Mouse (Mus musculus) heart, embryonic 10.5 days (tissue): ENCODE data around the gene Apln. TPM values are rescaled to one million over a fixed set of nuclear protein-coding genes. Genes with fewer than 3 reads are reported as not detected.

Experiments used
- DNase-seq: peaks from one replicate; pipeline ENCODE4 v3.0.0-alpha.2; 2017; ENCODE audit warnings: low spot score
- H3K27ac ChIP-seq: fragments of 300-500 bp; sonication (generic); 2 replicates; pipeline ENCODE4 v1.5.1; 2016; ENCODE audit warnings: mild to moderate bottlenecking
- H3K27me3 ChIP-seq: fragments of 300-500 bp; sonication (generic); 2 replicates; pipeline ENCODE4 v1.6.1; 2016; ENCODE audit warnings: mild to moderate bottlenecking; ENCODE audit not compliant: poor library complexity, insufficient read depth, severe bottlenecking
- H3K36me3 ChIP-seq: fragments of 300-500 bp; sonication (generic); 2 replicates; pipeline ENCODE4 v1.6.1; 2016; ENCODE audit warnings: mild to moderate bottlenecking, moderate library complexity
- H3K4me1 ChIP-seq: fragments of 300-500 bp; sonication (generic); 2 replicates; pipeline ENCODE4 v1.6.1; 2016; ENCODE audit warnings: mild to moderate bottlenecking
- H3K4me3 ChIP-seq: fragments of 300-500 bp; sonication (generic); 2 replicates; pipeline ENCODE4 v1.5.1; 2016; ENCODE audit warnings: mild to moderate bottlenecking, moderate library complexity
- H3K9me3 ChIP-seq: fragments of 300-500 bp; sonication (generic); 2 replicates; pipeline ENCODE4 v1.6.1; 2016; ENCODE audit warnings: mild to moderate bottlenecking, moderate library complexity
- WGBS: fragments of 180-500 bp; shearing (Covaris S2); methylation state at CpG from one replicate; pipeline ENCODE4 v1.1.7; 2016; 5-methylcytosine and 5-hydroxymethylcytosine counted together
- polyA plus RNA-seq: library from polyadenylated mRNA; unstranded; fragments of >200 nt; fragmentation: Nextera tagmentation; extraction: Ambion mirVana; gene quantifications from 2 replicates; pipeline ENCODE4 v1.2.1, GENCODE M21; 2016

Apln gene
- polyA plus RNA-seq, 1 experiment from 2014 or later, result 1.4 TPM

GRCm38 (mm10) chrX:48001151-48001550 lies 33.5 kb downstream of the Apln start:
- Histone ChIP-seq H3K4me1 (no peaks in the 10 kb centered on the region), H3K9me3 (no peaks in the 10 kb centered on the region)

DNA sequence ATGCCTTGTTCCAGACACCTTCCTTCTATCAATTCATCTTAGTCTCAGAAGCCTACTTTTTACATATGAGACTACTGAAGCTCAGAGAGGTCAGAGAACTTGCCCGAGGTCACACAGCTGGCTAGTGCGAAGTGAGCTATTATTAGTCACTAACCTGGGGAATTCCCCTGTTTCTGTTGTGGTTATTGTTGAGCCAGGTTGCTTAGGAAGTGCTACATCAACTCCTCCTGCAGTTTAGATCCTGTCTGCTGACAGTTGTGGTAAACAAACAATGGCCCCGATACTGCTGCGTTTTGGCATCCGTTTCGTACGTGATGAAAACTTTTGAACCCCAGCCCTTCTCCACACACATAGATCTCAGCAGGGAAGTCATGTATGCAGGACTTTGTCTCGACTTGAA lies 36.2 kb downstream of the Apln start:
- Histone ChIP-seq H3K27me3 (peaks cover 6% of the 10 kb centered on the region; the same call in 1 of the 2 replicates), H3K36me3 (no peaks in the 10 kb centered on the region), H3K27ac (no peak overlapping the region), H3K4me3 (no peak overlapping the region), H3K4me1 (no peaks in the 10 kb centered on the region), H3K9me3 (no peaks in the 10 kb centered on the region)
- DNase-seq, result no peak
- WGBS, result 76% methylated on average over 8 of the region's 8 CpGs

More at GRCm38 (mm10) chrX:48001151-48001550, 33.5 kb downstream of the Apln start:
- H3K4me3 ChIP-seq, result no peak overlapping the region
- no peaks in the 10 kb centered on the region for H3K36me3 ChIP-seq
- no peak for DNase-seq
- WGBS, result 63% methylated on average over 7 of the region's 7 CpGs
- no peak overlapping the region for H3K27ac ChIP-seq
- H3K27me3 ChIP-seq, result no peaks in the 10 kb centered on the region

GRCm38 (mm10) chrX:47992606-47993005 lies 42.0 kb downstream of the Apln start:
- Histone ChIP-seq H3K9me3 (no peaks in the 10 kb centered on the region), H3K27ac (no peak overlapping the region), H3K4me3 (peak overlapping the region; percentile 15; the same call in 1 of the 2 replicates), H3K27me3 (peaks cover 6% of the 10 kb centered on the region; the same call in 1 of the 2 replicates), H3K4me1 (no peaks in the 10 kb centered on the region), H3K36me3 (no peaks in the 10 kb centered on the region)
- DNase-seq, result no peak
- 16% methylated on average over 8 of the region's 8 CpGs for WGBS

- H3K4me3 ChIP-seq, result no peak overlapping the region
- H3K9me3 ChIP-seq, result no peaks in the 10 kb centered on the region
- DNase-seq, result no peak
- no peaks in the 10 kb centered on the region for H3K36me3 ChIP-seq
- H3K27ac ChIP-seq, result no peak overlapping the region
- WGBS, result 71% methylated on average over 8 of the region's 8 CpGs
- no peaks in the 10 kb centered on the region for H3K27me3 ChIP-seq
- H3K4me1 ChIP-seq, result no peaks in the 10 kb centered on the region
Measured at GRCm38 (mm10) chrX:47988024-47988423, 46.6 kb downstream of the Apln start.

- 16% methylated on average over 19 of the region's 19 CpGs for WGBS
- Histone ChIP-seq H3K27me3 (no peaks in the 10 kb centered on the region), H3K4me1 (no peaks in the 10 kb centered on the region), H3K36me3 (no peaks in the 10 kb centered on the region), H3K4me3 (peak overlapping the region; percentile 35; the same call in 1 of the 2 replicates), H3K9me3 (no peaks in the 10 kb centered on the region), H3K27ac (no peak overlapping the region)
- DNase-seq, result no peak
Measured at GRCm38 (mm10) chrX:47985000-47985619, 49.5 kb downstream of the Apln start.

DNA sequence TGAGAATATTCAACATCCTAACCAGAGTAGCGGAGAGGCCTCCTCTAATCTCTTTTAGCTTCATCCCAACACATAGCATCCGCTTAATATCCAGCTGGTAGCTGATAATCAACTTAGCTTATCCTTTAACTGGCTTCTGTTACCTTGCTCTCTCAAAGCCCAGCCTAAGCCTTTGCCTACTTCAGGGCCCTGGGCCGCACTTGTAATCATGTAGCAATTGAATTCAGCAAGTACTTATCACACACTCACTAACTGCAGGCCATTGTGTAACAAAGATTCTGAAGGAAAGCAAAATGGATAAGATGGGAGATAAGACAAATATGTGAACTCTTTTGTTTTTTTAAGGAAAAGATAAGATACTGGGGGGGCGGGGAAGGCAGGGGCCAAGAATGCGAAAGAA lies 57.6 kb downstream of the Apln start:
- Histone ChIP-seq H3K4me1 (no peaks in the 10 kb centered on the region), H3K9me3 (no peaks in the 10 kb centered on the region), H3K27ac (no peak overlapping the region), H3K27me3 (no peaks in the 10 kb centered on the region), H3K4me3 (no peak overlapping the region), H3K36me3 (no peaks in the 10 kb centered on the region)
- no peak for DNase-seq
- WGBS, result 42% methylated on average over 5 of the region's 5 CpGs

DNA sequence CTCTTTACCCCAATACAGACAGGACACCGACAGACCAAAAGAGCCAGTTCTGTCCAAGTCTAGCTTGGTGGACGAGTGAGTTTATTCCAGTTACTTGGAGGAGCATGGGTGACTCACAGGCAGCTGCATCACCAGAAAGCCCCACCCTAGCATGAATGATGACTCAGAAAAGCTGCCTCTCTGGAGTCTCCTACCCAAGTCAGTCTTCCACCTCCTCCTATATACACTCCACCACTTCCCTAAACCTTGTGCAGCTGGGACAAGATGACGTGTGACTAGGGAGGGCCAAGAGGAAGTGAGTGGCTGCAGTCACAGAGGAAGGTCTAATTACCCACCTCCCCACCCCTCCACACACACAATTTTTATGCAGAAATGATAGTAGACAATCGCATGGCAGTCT lies 58.1 kb downstream of the Apln start:
- no peak overlapping the region for H3K27ac ChIP-seq
- H3K4me3 ChIP-seq, result no peak overlapping the region
- H3K27me3 ChIP-seq, result no peaks in the 10 kb centered on the region
- no peaks in the 10 kb centered on the region for H3K36me3 ChIP-seq
- H3K9me3 ChIP-seq, result no peaks in the 10 kb centered on the region
- no peaks in the 10 kb centered on the region for H3K4me1 ChIP-seq
- no peak for DNase-seq
- 67% methylated on average over 4 of the region's 4 CpGs for WGBS

Other genes with a start within 250 kb of the Apln start
- gene Smarca1, start 141.9 kb downstream of the Apln start, polyA plus RNA-seq, result 20.5 and 21.8 TPM in 2 replicates
- gene Ocrl, start 122.5 kb downstream of the Apln start, polyA plus RNA-seq, result 12.5 and 13.2 TPM in 2 replicates
- gene Xpnpep2, start 73.9 kb upstream of the Apln start, polyA plus RNA-seq, result 0.34 and 1.1 TPM in 2 replicates
- 0.71 and 1.8 TPM in 2 replicates for gene Sash3, start 111.6 kb upstream of the Apln start, polyA plus RNA-seq
- gene Zdhhc9, start 174.0 kb upstream of the Apln start, polyA plus RNA-seq, result 2.0 and 2.9 TPM in 2 replicates
- 11.5 and 16.5 TPM in 2 replicates for gene Utp14a, start 222.0 kb upstream of the Apln start, polyA plus RNA-seq